Mouse (Mus musculus) lung, postnatal 0 days (tissue): ENCODE measurements around the gene Gucy1a1. TPM values are rescaled to one million over a fixed set of nuclear protein-coding genes. Genes with fewer than 3 reads are reported as not detected.
A peak's percentile ranks its signal among the peaks of the same experiment; 100 is the strongest.

Source experiments
- ATAC-seq: fragments of 200-750 bp; cut with Nextera tagmentation; 2 replicates; pipeline ENCODE4 v1.8.0; 2017; ENCODE audit warnings: moderate library complexity
- DNase-seq: peaks from one replicate; pipeline ENCODE4 v3.0.0-alpha.2; 2016; ENCODE audit warnings: low spot score
- H3K27ac ChIP-seq: fragments of 300-500 bp; sonication (generic); 2 replicates; pipeline ENCODE4 v1.5.1; 2014; ENCODE audit warnings: antibody characterized with exemption, mild to moderate bottlenecking, low read length, mixed read lengths
- H3K27me3 ChIP-seq: fragments of 300-500 bp; sonication (generic); replicated peaks from 2 replicates; pipeline ENCODE4 v1.6.1; 2014; ENCODE audit warnings: low read length, mixed read lengths; ENCODE audit not compliant: insufficient read depth
- H3K36me3 ChIP-seq: fragments of 300-500 bp; sonication (generic); 2 replicates; pipeline ENCODE4 v1.6.1; 2014; ENCODE audit warnings: low read length, mixed read lengths; ENCODE audit not compliant: insufficient read depth
- H3K4me1 ChIP-seq: fragments of 300-500 bp; sonication (generic); 2 replicates; pipeline ENCODE4 v1.6.1; 2014; ENCODE audit warnings: antibody characterized with exemption, low read depth, low read length, mixed read lengths; ENCODE audit not compliant: insufficient read depth
- H3K4me2 ChIP-seq: fragments of 300-500 bp; sonication (generic); replicated peaks from 2 replicates; pipeline ENCODE4 v1.6.1; 2014; ENCODE audit warnings: low read depth, mild to moderate bottlenecking, low read length, moderate library complexity, mixed read lengths
- H3K4me3 ChIP-seq: fragments of 300-500 bp; sonication (generic); 2 replicates; pipeline ENCODE4 v1.5.1; 2014; ENCODE audit warnings: low read depth, low read length
- H3K9ac ChIP-seq: fragments of 300-500 bp; sonication (generic); replicated peaks from 2 replicates; pipeline ENCODE4 v1.6.1; 2014; ENCODE audit warnings: low read depth, mild to moderate bottlenecking
- H3K9me3 ChIP-seq: fragments of 300-500 bp; sonication (generic); 2 replicates; pipeline ENCODE4 v1.6.1; 2016; ENCODE audit warnings: low read length, mixed read lengths
- CTCF ChIP-seq: IDR thresholded peaks from 2 replicates; pipeline ENCODE4 v1.5.1; 2016; ENCODE audit warnings: antibody characterized with exemption, mild to moderate bottlenecking
- EP300 ChIP-seq: IDR thresholded peaks from 2 replicates; pipeline ENCODE4 v1.6.1; 2016; ENCODE audit warnings: antibody characterized with exemption, mild to moderate bottlenecking, control low read depth
- WGBS: fragments of 180-500 bp; shearing (Covaris S2); extraction: QIAGEN DNeasy Blood & Tissue Kit; methylation state at CpG from one replicate; pipeline ENCODE4 v1.1.7; 2014; 5-methylcytosine and 5-hydroxymethylcytosine counted together
- polyA plus RNA-seq: library from polyadenylated mRNA; unstranded; fragments of >200 nt; fragmentation: Nextera tagmentation; extraction: Ambion mirVana; gene quantifications from 2 replicates; pipeline ENCODE4 v1.2.1, GENCODE M21; 2015

Gucy1a1 gene
- polyA plus RNA-seq, 1 experiment from 2014 or later: 101 TPM

GRCm38 (mm10) chr3:82111986-82112385 is 33.6 kb downstream of the Gucy1a1 start:
- Histone ChIP-seq H3K4me3 (no peak overlapping the region), H3K4me2 (no peak overlapping the region), H3K9ac (no peak overlapping the region), H3K9me3 (no peaks in the 10 kb centered on the region), H3K36me3 (no peaks in the 10 kb centered on the region), H3K27me3 (no peaks in the 10 kb centered on the region), H3K27ac (no peak overlapping the region), H3K4me1 (0 out of 2 replicates have a peak, but pooled peaks cover 2% of the 10 kb centered on the region)
- TF ChIP-seq CTCF (no peak), EP300 (no peak)
- 40% methylated on average over 3 of the region's 3 CpGs for WGBS
- DNase-seq (peak; percentile 32), ATAC-seq (peak; percentile 62)

GRCm38 (mm10) chr3:82108951-82109350 is 36.6 kb downstream of the Gucy1a1 start:
- ATAC-seq (no peak), DNase-seq (no peak)
- Histone ChIP-seq H3K27ac (no peak overlapping the region), H3K9ac (no peak overlapping the region), H3K9me3 (no peaks in the 10 kb centered on the region), H3K4me2 (no peak overlapping the region), H3K36me3 (no peaks in the 10 kb centered on the region), H3K27me3 (no peaks in the 10 kb centered on the region), H3K4me1 (0 out of 2 replicates have a peak, but pooled peaks cover 2% of the 10 kb centered on the region), H3K4me3 (no peak overlapping the region)
- TF ChIP-seq CTCF (no peak), EP300 (no peak)
- WGBS: 88% methylated on average over 15 of the region's 15 CpGs

GRCm38 (mm10) chr3:82104229-82104628 is 41.4 kb downstream of the Gucy1a1 start:
- no peak overlapping the region for H3K9ac ChIP-seq
- H3K4me1 ChIP-seq: no peaks in the 10 kb centered on the region
- H3K36me3 ChIP-seq: no peaks in the 10 kb centered on the region
- no peak overlapping the region for H3K4me3 ChIP-seq
- H3K4me2 ChIP-seq: no peak overlapping the region
- TF ChIP-seq EP300 (no peak), CTCF (no peak)
- H3K9me3 ChIP-seq: no peaks in the 10 kb centered on the region
- H3K27ac ChIP-seq: no peak overlapping the region
- no peak for ATAC-seq
- no peak for DNase-seq
- no peaks in the 10 kb centered on the region for H3K27me3 ChIP-seq
- 52% methylated on average over 6 of the region's 6 CpGs for WGBS

GRCm38 (mm10) chr3:82099127-82099526 is 46.5 kb downstream of the Gucy1a1 start:
- Histone ChIP-seq H3K4me1 (no peaks in the 10 kb centered on the region), H3K27ac (no peak overlapping the region), H3K4me3 (no peak overlapping the region), H3K4me2 (no peak overlapping the region), H3K27me3 (no peaks in the 10 kb centered on the region), H3K9ac (no peak overlapping the region), H3K36me3 (no peaks in the 10 kb centered on the region), H3K9me3 (no peaks in the 10 kb centered on the region)
- WGBS: 80% methylated on average over 6 of the region's 6 CpGs
- ATAC-seq (no peak), DNase-seq (no peak)
- TF ChIP-seq CTCF (no peak), EP300 (no peak)

- H3K27me3 ChIP-seq: no peaks in the 10 kb centered on the region
- WGBS: 79% methylated on average over 2 of the region's 2 CpGs
- no peak for ATAC-seq
- no peak overlapping the region for H3K4me3 ChIP-seq
- no peak overlapping the region for H3K9ac ChIP-seq
- TF ChIP-seq CTCF (no peak), EP300 (no peak)
- H3K27ac ChIP-seq: no peak overlapping the region
- no peaks in the 10 kb centered on the region for H3K9me3 ChIP-seq
- no peaks in the 10 kb centered on the region for H3K4me1 ChIP-seq
- DNase-seq: no peak
- H3K36me3 ChIP-seq: no peaks in the 10 kb centered on the region
- H3K4me2 ChIP-seq: no peak overlapping the region
Observed at GRCm38 (mm10) chr3:82096801-82097200, 48.8 kb downstream of the Gucy1a1 start.

- Histone ChIP-seq H3K4me1 (no peaks in the 10 kb centered on the region), H3K9ac (peak within 1 kb of the TSS; percentile 32), H3K4me3 (peak within 1 kb of the TSS; percentile 51), H3K27me3 (no peaks in the 10 kb centered on the region), H3K27ac (peak within 1 kb of the TSS; percentile 73), H3K4me2 (peak within 1 kb of the TSS; percentile 81), H3K9me3 (no peaks in the 10 kb centered on the region), H3K36me3 (no peaks in the 10 kb centered on the region)
- WGBS: 3% methylated on average over 25 of the region's 25 CpGs
- no peak for TF ChIP-seq EP300
- TF ChIP-seq CTCF: no peak; the same call in 1 of the 2 replicates
- ATAC-seq (peak; percentile 98), DNase-seq (peak; percentile 93)
Observed at GRCm38 (mm10) chr3:82074201-82074851, 71.3 kb downstream of the Gucy1a1 start, which contains the start of gene Gucy1b1. Gene Gucy1b1 (minus strand): TSS chr3:82074689.
